In the genomic region with DNA sequence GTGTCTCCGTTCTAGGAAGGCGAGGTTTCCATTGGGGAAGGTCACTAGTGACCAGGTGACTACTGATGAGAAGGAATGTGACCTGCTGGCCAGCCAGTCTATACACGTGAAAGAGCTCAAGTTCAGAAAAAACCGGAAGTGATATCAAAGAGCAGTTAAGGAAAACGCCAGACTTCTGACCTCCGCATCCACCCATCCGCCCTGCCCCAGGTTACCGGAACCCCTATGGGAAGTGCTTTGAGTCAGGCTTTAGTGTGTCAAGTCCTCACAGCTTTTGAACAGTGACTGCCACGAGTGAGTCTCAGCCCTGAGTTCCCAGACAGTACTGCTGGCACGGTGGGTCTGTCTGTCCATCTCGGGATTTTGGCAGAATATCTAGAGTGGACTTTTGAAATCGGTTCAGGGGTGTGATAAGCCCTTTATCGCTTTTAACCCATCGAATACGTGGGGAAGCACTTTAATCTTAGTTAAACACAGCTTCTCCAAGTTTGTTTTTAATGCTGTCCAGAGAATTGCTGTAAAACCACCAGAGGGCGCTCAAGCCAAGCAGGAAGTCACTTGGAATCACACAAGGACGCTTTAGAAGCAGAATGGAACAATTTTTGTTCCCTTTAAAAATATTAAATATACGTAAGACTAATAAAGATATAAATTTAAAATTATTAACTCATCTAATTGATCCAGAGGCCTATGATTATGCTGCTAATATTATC, we compare ENCODE assay signal across 8 mouse cellular contexts. TPM values are rescaled to one million over a fixed set of nuclear protein-coding genes. Genes with fewer than 3 reads are reported as not detected.
DNase-seq lines count a peak whose midpoint lies in the region; ATAC-seq lines count a peak whose summit lies in the region.

No protein-coding gene starts in this region.

- 27% methylated on average over 18 of the region's 18 CpGs for WGBS in intestine, embryonic 14.5 days
- WGBS in limb, embryonic 11.5 days: 29% methylated on average over 18 of the region's 18 CpGs
- WGBS in midbrain, embryonic 16.5 days: 30% methylated on average over 18 of the region's 18 CpGs

- no peaks in the 10 kb centered on the region; the same call in none of the 2 replicates for H3K4me1 ChIP-seq in intestine, embryonic 14.5 days (replicated peaks; ENCODE audit: control insufficient read depth, insufficient read depth, low read length)
- peaks cover 4% of the 10 kb centered on the region for H3K4me1 ChIP-seq in limb, embryonic 11.5 days (ENCODE audit: control insufficient read depth, insufficient read depth, low read length)
- H3K4me1 ChIP-seq in midbrain, embryonic 16.5 days (ENCODE audit: control insufficient read depth, insufficient read depth, low read length): no peaks in the 10 kb centered on the region

- peak overlapping the region; percentile 22 for H3K4me2 ChIP-seq in intestine, embryonic 14.5 days (ENCODE audit: low read length)
- H3K4me2 ChIP-seq in limb, embryonic 11.5 days (ENCODE audit: low read depth, severe bottlenecking): peak overlapping the region; percentile 16; the same call in 1 of the 2 replicates
- H3K4me2 ChIP-seq in midbrain, embryonic 16.5 days (ENCODE audit: low read length): 0 out of 2 replicates have a peak overlapping the region, but pooled peaks have one; percentile 3

- H3K4me3 ChIP-seq in intestine, embryonic 14.5 days (ENCODE audit: low read depth, low read length): no peak overlapping the region
- no peak overlapping the region for H3K4me3 ChIP-seq in limb, embryonic 11.5 days (ENCODE audit: low read depth, low read length)
- H3K4me3 ChIP-seq in midbrain, embryonic 16.5 days (ENCODE audit: low read depth, low read length): no peak overlapping the region

- no peaks in the 10 kb centered on the region for H3K9me3 ChIP-seq in intestine, embryonic 14.5 days (ENCODE audit: control insufficient read depth, low read length)
- no peaks in the 10 kb centered on the region for H3K9me3 ChIP-seq in limb, embryonic 11.5 days (ENCODE audit: control insufficient read depth, low read length)
- H3K9me3 ChIP-seq in midbrain, embryonic 16.5 days (replicated peaks; ENCODE audit: control insufficient read depth, low read length, poor library complexity, severe bottlenecking): no peaks in the 10 kb centered on the region

- DNase-seq in left cerebral cortex, adult 18-20 months (ENCODE audit: low spot score in 2 of 2): peak; percentile 58 to 66
- DNase-seq in left cerebral cortex, adult 11 months (ENCODE audit: low spot score): no peak
- peak; percentile 82 for DNase-seq in brain, adult 2 months (ENCODE audit: low read depth, low spot score)
- peak; percentile 12 to 53 for DNase-seq in frontal cortex, postnatal 14 days (ENCODE audit: low spot score in 2 of 2)
- peak; percentile 80 for DNase-seq in intestine, embryonic 14.5 days (ENCODE audit: low spot score)
- DNase-seq in limb, embryonic 11.5 days (ENCODE audit: low spot score): peak; percentile 86
- peak; percentile 46 for DNase-seq in telencephalon, adult 2 months (ENCODE audit: low read depth, low spot score)

- no peaks in the 10 kb centered on the region for H3K27me3 ChIP-seq in intestine, embryonic 14.5 days (replicated peaks; ENCODE audit: control insufficient read depth, insufficient read depth, low read length)
- no peaks in the 10 kb centered on the region for H3K27me3 ChIP-seq in limb, embryonic 11.5 days (ENCODE audit: control insufficient read depth, insufficient read depth, low read length)
- H3K27me3 ChIP-seq in midbrain, embryonic 16.5 days (ENCODE audit: control insufficient read depth, insufficient read depth, low read depth, low read length): no peaks in the 10 kb centered on the region

- H3K9ac ChIP-seq in intestine, embryonic 14.5 days (ENCODE audit: low read length): no peak overlapping the region
- no peak overlapping the region for H3K9ac ChIP-seq in limb, embryonic 11.5 days (ENCODE audit: low read length)
- no peak overlapping the region for H3K9ac ChIP-seq in midbrain, embryonic 16.5 days (ENCODE audit: low read depth, low read length)

- H3K27ac ChIP-seq in intestine, embryonic 14.5 days (ENCODE audit: low read depth): no peak overlapping the region
- H3K27ac ChIP-seq in limb, embryonic 11.5 days (replicated peaks; ENCODE audit: low read depth, low read length): no peak overlapping the region
- no peak overlapping the region for H3K27ac ChIP-seq in midbrain, embryonic 16.5 days (ENCODE audit: low read length)

- H3K36me3 ChIP-seq in intestine, embryonic 14.5 days (ENCODE audit: control insufficient read depth, insufficient read depth, low read length): peaks cover 37% of the 10 kb centered on the region
- H3K36me3 ChIP-seq in limb, embryonic 11.5 days (ENCODE audit: control insufficient read depth, insufficient read depth, low read length): peaks cover 10% of the 10 kb centered on the region
- H3K36me3 ChIP-seq in midbrain, embryonic 16.5 days (ENCODE audit: control insufficient read depth, insufficient read depth, low read length): no peaks in the 10 kb centered on the region; the same call in none of the 2 replicates

- ATAC-seq in intestine, embryonic 14.5 days (replicated peaks; ENCODE audit: low FRiP score, low TSS enrichment, low read depth): peak; percentile 47
- 0 out of 2 replicates have a peak, but pooled peaks have one; percentile 24 for ATAC-seq in limb, embryonic 11.5 days (ENCODE audit: insufficient number of reproducible peaks, low FRiP score, low TSS enrichment, low read depth)
- peak; percentile 39; the same call in 1 of the 2 replicates for ATAC-seq in midbrain, embryonic 16.5 days

RNA-seq across cellular contexts. Expression of gene Llph, which starts 6.9 kb away (rescaled TPM):
- total RNA-seq in left cerebral cortex, adult 18-20 months (2021): 10 to 100 TPM; 20.0 to 22.2 TPM
- polyA plus RNA-seq in intestine, embryonic 14.5 days (2014; fragmentation: Nextera tagmentation; extraction: Ambion mirVana): 63.2 and 63.4 TPM in 2 replicates
- 64.1 and 68.8 TPM in 2 replicates for polyA plus RNA-seq in limb, embryonic 11.5 days (2014; fragmentation: Nextera tagmentation; extraction: Ambion mirVana)
- polyA plus RNA-seq in midbrain, embryonic 16.5 days (2015; fragmentation: Nextera tagmentation; extraction: Ambion mirVana): 31.8 and 32.7 TPM in 2 replicates

RNA-seq across cellular contexts. Expression of gene Irak3, which starts 31.9 kb away (rescaled TPM):
- total RNA-seq in left cerebral cortex, adult 18-20 months (2021): 1 to 10 TPM in 1 of 2 experiments, under 1 TPM in 1; 0.79 to 1.2 TPM
- polyA plus RNA-seq in intestine, embryonic 14.5 days (2014; fragmentation: Nextera tagmentation; extraction: Ambion mirVana): 0.83 and 1.3 TPM in 2 replicates
- 0.63 and 0.91 TPM in 2 replicates for polyA plus RNA-seq in limb, embryonic 11.5 days (2014; fragmentation: Nextera tagmentation; extraction: Ambion mirVana)
- polyA plus RNA-seq in midbrain, embryonic 16.5 days (2015; fragmentation: Nextera tagmentation; extraction: Ambion mirVana): 0.25 and 0.33 TPM in 2 replicates

RNA-seq across cellular contexts. Expression of gene Tmbim4, which starts 32.4 kb away (rescaled TPM):
- total RNA-seq in left cerebral cortex, adult 18-20 months (2021): 10 to 100 TPM; 59.8 to 65.0 TPM
- polyA plus RNA-seq in intestine, embryonic 14.5 days (2014; fragmentation: Nextera tagmentation; extraction: Ambion mirVana): 101 and 104 TPM in 2 replicates
- 66.2 and 73.9 TPM in 2 replicates for polyA plus RNA-seq in limb, embryonic 11.5 days (2014; fragmentation: Nextera tagmentation; extraction: Ambion mirVana)
- 88.7 and 89.7 TPM in 2 replicates for polyA plus RNA-seq in midbrain, embryonic 16.5 days (2015; fragmentation: Nextera tagmentation; extraction: Ambion mirVana)
